Mouse (Mus musculus) mouse trophoblast stem cell (cell line): ENCODE measurements around the gene Clrn3.

Source experiments
- in situ Hi-C, 2 experiments: fragments of 300-500 bp; cut with MseI, MboI; formaldehyde crosslinking; loops; 2 replicates in 1 of 2; 3 replicates in 1 of 2; pipeline ENCODE4 v1.15.1; 2025

Gene Clrn3

DNA sequence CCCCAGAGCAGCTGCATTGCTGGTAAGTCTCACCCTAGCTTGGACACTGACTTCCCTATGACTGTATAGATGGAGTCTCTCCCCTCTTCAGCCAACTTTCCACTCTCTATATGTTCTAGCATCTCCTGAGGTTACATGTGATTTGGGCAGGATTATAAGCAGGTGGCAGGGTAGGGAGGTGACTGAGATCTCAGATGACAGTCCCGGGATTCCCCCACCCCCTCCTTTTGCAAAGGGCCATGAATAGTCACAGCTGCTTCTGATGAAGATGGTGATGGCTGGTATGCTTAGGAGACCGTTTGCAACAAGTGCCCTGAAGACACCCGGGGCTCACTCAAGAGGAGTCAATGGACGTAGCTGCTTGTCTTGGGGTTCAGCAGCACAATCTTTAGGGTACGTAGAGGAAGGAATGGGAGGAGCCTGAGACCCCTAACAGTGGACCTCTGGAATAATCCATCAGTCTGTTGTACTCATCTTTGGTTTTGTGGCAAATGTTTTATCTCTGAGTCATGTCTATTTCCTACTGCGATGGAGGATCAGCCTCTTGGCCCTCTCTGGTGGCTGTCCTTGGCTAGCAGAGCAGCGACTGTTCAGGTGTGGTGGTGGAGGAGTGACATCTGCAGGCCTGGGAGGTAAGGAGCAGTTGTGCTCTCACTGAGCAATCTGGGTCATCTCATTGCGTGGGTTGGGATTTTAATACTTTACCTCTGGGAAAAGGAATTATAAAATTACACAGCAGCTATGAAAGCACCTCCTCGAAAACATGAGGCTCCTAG is 38.5 kb downstream of the Clrn3 start:
- in situ Hi-C loops, result loop anchor here (5.0 kb wide), 1 partner anchor 88 kb away; no protein-coding TSS in a partner anchor

DNA sequence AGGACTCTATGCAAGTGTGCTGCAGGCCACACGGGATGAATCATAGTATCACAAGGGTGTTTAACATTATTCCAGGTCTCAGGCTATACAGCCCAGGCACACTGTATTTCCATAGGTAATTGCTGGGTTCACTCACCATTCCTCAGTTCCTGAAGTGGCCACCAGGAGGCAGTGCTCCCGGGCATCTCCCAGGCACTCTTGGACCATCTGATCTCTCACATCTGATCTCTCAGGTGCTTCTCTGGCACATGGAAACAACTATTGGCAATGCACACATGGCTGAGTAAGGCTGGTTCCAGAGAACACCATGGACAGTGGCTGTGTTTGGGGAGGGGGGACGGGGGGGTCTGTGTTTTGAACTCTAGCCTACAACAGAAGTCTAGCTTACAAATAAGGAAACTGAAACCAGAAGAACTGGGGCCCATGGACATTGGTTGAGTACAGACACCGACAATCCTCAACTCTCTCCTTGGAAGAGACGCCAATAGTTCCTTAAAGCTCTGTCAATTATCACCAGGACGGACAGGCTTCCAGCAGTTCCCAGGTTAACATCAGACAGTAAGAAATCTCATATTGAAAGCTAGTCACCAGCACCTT is 40.1 kb downstream of the Clrn3 start:
- in situ Hi-C loops, result loop anchor here (5.0 kb wide), 1 partner anchor 86 kb away; no protein-coding TSS in a partner anchor

DNA sequence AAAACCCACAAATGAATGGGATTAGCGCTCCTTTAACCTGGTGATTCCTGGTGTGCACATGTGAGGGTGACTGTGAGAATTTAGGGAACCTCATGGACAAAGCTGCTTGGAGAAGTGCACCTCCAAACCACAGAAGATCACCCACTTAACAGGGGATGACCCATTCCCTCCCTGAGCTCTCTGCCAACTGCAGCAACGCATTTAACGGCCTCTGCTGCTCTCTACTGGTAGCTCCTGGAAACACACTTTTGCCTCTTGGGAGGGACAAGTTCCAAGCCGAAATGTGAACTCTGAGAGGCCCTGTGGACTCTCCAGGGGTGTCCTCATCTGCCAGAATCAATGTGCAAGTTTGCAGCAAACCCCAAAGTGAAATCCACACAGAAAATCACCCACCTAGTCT is 41.0 kb downstream of the Clrn3 start:
- in situ Hi-C loops, result loop anchor here (5.0 kb wide), 1 partner anchor 85 kb away; no protein-coding TSS in a partner anchor

DNA sequence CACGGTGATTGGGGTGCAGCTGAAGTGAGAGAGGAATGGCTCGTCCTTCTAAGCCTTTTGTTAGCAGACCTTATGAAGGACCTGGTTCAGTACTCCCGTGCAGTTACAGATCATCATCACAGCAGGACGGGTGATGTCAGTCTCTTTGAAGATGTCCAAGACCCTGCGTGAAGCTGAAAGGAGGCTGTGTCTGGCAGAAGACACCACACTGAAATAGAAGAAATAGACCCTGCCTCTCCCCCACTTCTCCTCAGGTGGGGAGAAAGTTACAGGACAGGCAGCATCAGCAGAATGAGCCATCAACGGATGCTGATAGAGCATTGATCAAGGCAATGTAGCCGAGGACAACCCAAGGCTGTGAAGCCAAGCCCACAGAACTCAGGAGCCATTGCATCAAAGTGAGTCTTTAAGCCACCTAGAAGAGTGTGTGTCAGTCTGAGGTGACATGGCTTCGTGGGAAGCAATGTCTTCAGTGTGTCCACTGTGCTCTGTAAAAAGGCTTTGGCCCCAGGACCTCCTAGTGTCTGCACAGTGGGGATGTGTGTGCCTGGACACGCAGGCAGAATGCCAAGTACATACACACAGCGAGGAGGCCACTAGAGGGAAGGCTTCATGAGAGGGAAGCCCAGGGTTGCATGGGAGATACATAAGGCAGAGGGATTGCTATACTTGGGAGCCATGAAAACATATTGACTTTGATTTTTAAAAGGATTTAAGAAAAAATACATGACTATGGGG is 41.6 kb downstream of the Clrn3 start:
- in situ Hi-C loops, result loop anchor here (5.0 kb wide), 1 partner anchor 85 kb away; no protein-coding TSS in a partner anchor

DNA sequence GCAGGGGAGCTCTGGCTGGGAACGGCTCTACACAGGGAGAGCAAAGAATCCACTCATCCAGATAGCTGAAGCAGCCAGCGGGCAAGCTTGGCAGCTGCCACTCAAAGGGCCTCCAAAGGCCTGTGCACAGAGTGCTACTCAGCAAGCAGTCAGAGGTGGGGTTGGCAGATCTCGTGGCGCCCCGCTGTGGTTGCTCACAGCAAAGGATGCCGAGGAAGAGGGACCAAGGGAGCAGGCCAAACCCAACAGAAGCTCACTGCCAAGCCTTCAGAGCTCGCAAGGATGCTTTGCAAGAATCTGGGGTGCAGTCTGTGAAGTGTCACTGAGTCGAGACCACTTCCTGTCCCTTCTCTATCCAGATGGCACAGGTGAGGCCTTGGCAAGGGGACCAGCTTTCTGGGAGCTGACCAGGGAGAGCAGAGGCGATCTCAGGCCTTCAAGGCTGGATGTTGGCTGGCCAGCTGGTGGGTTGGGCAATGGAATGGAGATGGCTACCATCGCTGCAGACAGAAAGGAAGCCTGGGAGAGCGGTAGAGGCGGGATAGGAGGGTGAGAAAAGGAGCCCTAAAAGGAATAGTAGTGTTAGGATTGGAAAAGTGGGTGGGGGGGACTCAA is 42.6 kb downstream of the Clrn3 start:
- in situ Hi-C loops, result loop anchor here (5.0 kb wide), 1 partner anchor 84 kb away; no protein-coding TSS in a partner anchor

DNA sequence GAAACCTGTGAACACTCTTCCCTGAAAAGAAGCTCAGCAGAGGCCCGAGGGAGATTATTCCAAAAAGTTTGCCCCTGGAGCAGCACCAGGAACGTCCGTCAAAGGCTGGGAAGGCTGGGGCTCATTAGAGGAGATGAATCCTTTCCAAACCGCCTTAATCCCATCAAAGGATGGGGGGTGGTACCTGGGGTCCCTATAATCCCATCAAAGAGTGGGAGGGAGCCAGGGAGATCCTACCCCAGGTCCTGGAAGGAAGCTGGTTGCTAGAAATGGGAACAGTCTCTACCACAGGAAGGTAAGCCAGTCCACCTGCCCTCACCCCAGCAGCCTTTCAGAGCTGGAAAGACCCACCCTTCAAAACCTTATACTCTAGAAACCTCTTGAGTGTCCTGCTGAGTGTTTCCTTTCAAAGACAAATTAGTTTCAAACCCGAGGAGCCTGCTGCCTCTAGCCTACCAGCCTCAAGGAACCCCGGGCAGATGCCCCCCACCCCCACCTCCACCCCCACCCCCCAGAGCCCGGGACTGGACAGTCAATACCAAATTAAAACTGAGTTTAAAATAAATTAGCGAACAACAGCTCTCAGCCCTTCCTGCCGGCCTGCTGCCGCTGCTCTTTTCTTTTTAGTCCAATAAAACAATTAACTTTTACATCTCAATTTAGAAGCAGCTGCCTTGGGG is 43.2 kb downstream of the Clrn3 start:
- in situ Hi-C loops, result loop anchor here (5.0 kb wide), 1 partner anchor 83 kb away; no protein-coding TSS in a partner anchor

DNA sequence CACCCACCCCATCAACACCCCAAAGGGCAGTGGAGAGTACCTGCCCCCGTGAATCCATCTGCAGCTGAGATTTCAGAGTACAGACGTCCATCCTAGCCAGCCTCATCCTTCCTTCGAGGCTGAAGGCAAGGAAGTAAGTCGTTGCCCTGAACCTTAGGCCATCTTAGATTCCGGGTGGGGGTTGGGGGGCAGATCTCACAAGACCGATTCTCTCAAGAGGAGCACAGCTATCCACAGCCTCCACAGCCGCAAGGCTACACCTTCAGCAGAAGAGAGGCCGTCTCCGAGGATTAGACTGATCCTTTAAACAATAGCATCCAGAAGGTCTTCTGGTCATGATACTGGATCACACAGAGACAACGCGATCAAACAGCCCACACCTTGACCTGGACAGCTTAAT is 44.1 kb downstream of the Clrn3 start:
- in situ Hi-C loops, result no loop called here

DNA sequence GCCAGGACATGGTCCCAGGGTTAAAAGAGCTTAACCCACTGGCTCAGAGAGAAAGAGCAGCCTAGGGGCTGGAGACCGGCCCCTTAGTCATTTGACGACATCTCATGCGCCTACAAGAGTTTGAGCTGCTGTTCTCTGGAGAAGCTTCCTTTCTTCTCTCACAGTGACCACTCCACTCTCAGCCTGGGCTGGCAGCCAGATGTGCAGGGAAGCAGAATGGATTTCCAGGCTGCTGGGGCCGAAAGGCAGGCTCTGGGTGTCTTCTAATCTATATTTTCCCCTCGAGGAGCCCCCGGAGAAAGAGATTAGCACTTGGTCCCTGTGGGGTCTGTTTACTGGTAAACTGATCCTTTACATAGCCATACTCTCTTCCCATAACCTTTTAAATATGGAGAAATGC is 44.7 kb downstream of the Clrn3 start:
- in situ Hi-C loops, result no loop called here

DNA sequence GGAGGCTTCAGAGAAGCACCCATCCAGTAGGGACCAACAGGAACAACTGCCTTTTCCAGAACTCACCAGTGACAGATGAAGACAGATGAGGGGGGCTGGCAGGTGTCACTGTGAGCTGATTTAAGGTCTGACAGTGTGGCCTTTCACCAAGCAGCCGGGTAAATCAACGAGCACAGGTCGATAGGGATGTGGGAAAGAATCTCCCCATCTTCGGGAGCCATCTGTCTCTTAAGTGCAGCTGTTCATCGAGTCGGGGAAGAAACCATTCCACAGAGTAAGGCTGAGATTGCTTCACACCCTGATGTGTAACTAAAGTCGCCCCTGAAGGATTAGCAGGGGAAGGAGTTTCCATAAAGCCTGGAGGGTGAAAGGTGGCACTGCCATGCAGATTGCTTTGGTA is 47.3 kb downstream of the Clrn3 start:
- in situ Hi-C loops, result no loop called here

DNA sequence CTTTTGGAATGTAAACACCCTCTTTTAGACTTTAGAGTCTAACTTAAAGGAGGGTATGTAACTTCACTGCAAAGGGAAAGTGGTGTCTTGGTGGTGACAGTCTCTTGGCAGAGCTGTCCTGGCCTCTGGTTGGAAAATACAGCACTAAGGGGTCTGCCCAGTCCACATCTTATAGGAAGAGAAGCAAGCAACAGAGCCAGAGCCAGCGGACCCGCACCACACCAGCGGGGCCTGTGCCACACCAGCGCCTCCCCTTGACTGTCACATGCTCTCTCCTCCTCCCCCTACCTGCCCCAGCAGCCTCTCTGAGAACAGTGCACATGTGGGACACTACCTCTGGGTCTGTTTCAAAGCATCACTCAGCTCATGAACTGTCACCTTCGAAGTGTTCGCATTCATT is 48.5 kb downstream of the Clrn3 start:
- in situ Hi-C loops, result no loop called here

DNA sequence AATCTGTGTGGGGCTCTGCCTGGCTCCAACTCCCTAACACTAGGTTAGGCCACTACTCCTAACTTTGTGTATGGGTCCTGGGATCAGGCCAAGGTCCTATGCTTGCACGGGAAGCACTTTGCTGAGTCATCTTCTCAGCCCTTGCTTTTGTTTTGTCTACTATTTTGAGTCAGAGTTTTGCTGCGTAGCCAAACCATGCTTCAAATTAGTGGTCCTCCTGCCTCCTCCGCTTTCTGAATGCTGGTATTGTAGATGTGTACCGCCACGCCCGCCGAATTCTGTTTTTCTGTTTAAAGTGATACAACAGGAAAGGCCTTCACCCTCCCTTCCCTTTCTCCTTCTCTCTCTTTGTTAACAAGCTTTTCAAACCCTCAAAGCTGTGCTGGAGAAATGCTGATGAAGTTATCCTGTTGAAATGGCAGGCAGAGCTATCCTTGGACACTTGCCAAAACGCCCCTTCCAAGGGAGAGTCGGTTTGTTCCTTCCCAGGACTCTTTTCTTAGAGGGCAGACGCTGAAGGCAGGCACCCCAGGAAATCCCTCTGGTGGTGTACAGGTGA is 49.1 kb downstream of the Clrn3 start:
- in situ Hi-C loops, result no loop called here

DNA sequence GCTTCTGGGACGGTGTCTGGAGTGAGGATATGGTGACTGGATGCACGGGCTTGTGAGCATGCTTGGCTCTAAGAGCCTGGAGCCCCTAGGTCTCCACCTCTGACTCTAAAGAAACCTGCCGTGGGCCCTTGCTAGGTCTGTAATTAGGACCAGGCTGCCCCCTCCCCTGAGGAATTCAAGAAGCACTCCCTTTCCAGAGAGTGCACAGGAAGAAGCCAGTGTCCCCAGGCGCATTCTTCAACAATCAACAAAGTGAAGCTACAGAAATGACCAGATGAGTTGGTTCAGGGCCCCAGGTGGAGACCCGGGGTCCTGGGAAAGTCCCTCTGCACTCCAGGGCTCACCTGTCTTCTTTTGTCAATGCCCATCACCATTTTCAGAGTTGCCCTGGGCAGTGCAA is 51.2 kb downstream of the Clrn3 start:
- in situ Hi-C loops, result no loop called here

DNA sequence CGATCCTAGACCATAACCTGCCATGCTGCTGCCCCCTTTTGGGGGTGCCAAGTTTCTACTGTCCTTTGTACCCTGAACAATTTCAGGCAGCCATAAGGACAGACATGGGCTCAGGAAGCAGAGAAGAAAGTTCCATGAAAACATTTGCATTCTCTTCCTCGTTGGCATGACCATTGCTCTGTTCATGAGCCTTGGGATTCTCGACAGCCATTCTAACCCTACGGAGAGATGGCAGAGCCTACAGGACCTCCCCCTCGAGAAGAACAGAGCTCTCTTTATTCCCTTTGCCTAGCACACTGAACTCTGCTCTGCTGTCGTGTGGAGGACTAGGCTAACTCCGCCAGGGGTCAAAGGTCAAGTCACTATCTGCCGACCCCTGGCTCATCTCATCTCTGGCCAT is 52.5 kb downstream of the Clrn3 start:
- in situ Hi-C loops, result no loop called here

DNA sequence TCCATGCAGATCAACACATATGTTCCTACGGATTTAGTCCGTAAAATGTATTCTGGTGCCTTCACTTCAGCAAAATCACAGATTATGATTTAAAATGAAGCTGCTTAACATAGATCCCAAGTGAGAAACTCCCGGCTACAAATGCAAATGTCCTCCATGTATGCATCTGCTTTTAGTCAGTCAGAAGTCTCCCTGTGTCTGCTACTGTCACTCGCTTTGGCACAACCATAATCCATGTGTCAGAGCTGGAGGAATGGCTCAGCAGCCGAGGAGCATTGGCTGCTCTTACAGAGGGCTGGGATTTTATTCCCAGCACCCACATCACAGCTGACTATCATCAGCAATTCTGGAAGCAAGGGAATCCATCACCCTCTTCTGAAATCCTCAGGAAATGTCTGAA is 58.1 kb downstream of the Clrn3 start:
- in situ Hi-C loops, result no loop called here

DNA sequence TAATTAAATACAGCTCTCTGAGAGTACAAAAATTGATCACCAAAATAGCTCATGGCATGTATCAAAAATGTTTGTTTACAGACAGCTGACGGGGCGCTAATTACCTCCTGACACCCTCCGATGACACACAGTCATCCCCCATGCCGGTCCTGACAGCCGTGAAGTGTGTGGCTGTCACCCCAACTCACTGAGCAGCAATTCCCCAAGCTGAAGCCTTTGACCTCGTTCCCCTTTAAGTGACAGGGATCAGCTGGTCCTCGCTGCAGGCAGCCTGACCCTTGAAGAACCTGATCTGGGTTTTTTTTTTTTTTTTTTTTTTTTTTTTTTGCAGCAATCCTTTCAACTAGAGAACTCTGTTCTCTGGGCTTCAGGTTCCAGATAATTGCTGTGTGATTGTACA is 59.8 kb downstream of the Clrn3 start:
- in situ Hi-C loops, result loop anchor here (10.0 kb wide), 1 partner anchor 64 kb away; no protein-coding TSS in a partner anchor

DNA sequence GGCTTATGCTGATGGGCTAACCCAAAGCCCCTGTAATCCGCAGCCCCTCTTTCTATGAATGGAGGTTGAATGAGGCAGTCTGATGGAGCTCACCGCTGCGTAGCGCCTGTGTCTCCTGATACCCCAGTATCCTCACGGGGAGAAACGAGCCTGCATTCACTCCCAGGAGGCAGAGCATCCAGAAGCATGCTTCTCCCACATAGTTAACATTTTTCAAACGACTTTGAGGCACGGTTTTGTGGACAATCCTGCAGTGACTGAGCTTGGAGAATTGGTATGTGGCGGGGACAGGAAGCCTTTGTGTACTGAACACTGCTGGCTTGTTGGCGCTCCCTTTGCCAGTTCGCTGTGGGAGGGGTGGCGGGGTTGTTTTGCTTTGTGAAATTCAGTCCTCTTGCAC is 63.2 kb downstream of the Clrn3 start:
- in situ Hi-C loops, result loop anchor here (10.0 kb wide), 1 partner anchor 60 kb away; no protein-coding TSS in a partner anchor

DNA sequence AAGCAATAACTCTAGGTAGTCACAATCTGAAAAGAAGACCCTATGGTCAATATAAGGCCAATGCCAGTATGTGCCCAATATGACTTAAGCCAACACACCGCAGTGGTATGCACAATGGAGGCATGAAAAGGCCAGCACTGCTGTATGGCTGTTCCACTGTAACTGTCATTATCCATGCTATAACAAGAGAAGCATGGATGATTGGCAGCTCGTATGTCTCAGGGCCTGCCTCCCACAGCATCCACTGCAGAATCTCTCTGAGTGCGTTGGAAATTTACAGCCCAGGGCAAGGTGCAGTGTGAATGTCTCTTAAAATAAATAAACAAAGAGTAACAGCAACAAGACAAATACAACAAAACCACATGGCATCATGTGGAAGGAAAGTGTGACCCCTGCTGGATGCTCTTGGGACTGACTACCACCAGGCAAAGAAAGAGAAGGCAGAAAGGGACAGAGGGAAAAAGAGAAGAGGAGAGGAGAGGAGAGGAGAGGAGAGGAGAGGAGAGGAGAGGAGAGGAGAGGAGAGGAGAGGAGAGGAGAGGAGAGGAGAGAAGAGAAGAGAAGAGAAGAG is 63.7 kb downstream of the Clrn3 start:
- in situ Hi-C loops, result loop anchor here (10.0 kb wide), 1 partner anchor 60 kb away; no protein-coding TSS in a partner anchor
